Mouse (Mus musculus): ENCODE data around the gene Pusl1. TPM values are rescaled to one million over a fixed set of nuclear protein-coding genes. Genes with fewer than 3 reads are reported as not detected.

Gene Pusl1
- polyA plus RNA-seq, 1 experiment, result 23.2 TPM

GRCm38 (mm10) chr4:155861787-155862186 lies 29.8 kb downstream of the Pusl1 start:
- H3K4me3 ChIP-seq (ENCODE audit: insufficient read depth, low read length), result no peak overlapping the region
- H3K4me1 ChIP-seq (ENCODE audit: control insufficient read depth, insufficient read depth, low read length), result no peaks in the 10 kb centered on the region
- no peak overlapping the region for H3K27ac ChIP-seq (ENCODE audit: insufficient read depth, low read length)
- TF ChIP-seq POLR2A (IDR thresholded peaks at IDR 0.05; ENCODE audit: low read depth, low read length) (no peak), CTCF (IDR thresholded peaks at IDR 0.05; ENCODE audit: borderline replicate concordance, insufficient read depth, low read length) (no peak)

DNA sequence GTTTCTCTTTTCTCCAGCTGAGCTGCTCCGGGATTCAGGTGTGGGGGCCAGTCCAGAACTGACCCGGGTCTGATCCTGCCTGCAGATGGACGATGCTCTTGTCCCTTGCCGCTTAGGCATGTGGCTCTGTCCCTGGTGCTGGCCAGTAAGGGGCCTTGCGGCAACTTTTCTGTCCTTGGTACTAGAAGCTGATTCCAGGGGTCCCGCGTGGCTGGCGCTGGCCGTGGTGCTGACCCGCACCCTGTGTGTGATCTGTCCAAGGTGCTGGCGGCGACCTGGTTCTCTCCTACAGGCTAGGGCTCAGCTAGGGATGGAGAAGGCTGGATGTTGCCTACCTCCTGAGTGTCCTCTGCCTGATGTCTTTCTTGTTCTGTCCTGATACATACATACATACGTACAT lies 32.3 kb downstream of the Pusl1 start:
- TF ChIP-seq CTCF (IDR thresholded peaks at IDR 0.05; ENCODE audit: borderline replicate concordance, insufficient read depth, low read length), result no peak
- no peak for TF ChIP-seq POLR2A (IDR thresholded peaks at IDR 0.05; ENCODE audit: low read depth, low read length)
- Histone ChIP-seq H3K4me3 (ENCODE audit: insufficient read depth, low read length) (no peak overlapping the region), H3K4me1 (ENCODE audit: control insufficient read depth, insufficient read depth, low read length) (no peaks in the 10 kb centered on the region), H3K27ac (ENCODE audit: insufficient read depth, low read length) (no peak overlapping the region)

GRCm38 (mm10) chr4:155856881-155857280 lies 34.7 kb downstream of the Pusl1 start:
- no peak for TF ChIP-seq CTCF (IDR thresholded peaks at IDR 0.05; ENCODE audit: borderline replicate concordance, insufficient read depth, low read length)
- TF ChIP-seq POLR2A (IDR thresholded peaks at IDR 0.05; ENCODE audit: low read depth, low read length), result no peak
- H3K4me3 ChIP-seq (ENCODE audit: insufficient read depth, low read length), result no peak overlapping the region

GRCm38 (mm10) chr4:155856071-155856470 lies 35.5 kb downstream of the Pusl1 start:
- Histone ChIP-seq H3K27ac (ENCODE audit: insufficient read depth, low read length) (no peak overlapping the region), H3K4me3 (ENCODE audit: insufficient read depth, low read length) (no peak overlapping the region), H3K4me1 (ENCODE audit: control insufficient read depth, insufficient read depth, low read length) (no peaks in the 10 kb centered on the region; the same call in 1 of the 2 replicates)
- TF ChIP-seq CTCF (IDR thresholded peaks at IDR 0.05; ENCODE audit: borderline replicate concordance, insufficient read depth, low read length) (no peak), POLR2A (IDR thresholded peaks at IDR 0.05; ENCODE audit: low read depth, low read length) (no peak)

More at GRCm38 (mm10) chr4:155856881-155857280, 34.7 kb downstream of the Pusl1 start:
- no peaks in the 10 kb centered on the region; the same call in 1 of the 2 replicates for H3K4me1 ChIP-seq (ENCODE audit: control insufficient read depth, insufficient read depth, low read length)
- no peak overlapping the region for H3K27ac ChIP-seq (ENCODE audit: insufficient read depth, low read length)

DNA sequence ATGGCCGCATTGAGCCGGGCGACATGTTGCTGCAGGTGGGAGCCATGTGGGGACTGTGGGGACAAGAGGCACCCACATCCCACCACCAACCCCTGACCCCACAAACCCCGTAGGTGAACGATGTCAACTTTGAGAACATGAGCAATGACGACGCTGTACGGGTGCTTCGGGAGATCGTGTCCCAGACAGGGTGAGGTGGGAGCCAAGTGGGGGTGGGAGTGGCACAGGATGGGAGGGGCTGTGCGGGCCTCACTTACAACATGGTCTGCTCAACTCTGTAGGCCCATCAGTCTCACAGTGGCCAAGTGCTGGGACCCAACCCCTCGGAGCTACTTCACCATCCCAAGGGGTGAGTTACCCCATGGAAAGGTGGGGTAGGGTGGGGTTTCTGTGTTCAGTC lies 36.6 kb downstream of the Pusl1 start:
- Histone ChIP-seq H3K27ac (ENCODE audit: insufficient read depth, low read length) (no peak overlapping the region), H3K4me1 (ENCODE audit: control insufficient read depth, insufficient read depth, low read length) (no peaks in the 10 kb centered on the region; the same call in 1 of the 2 replicates), H3K4me3 (ENCODE audit: insufficient read depth, low read length) (no peak overlapping the region)
- no peak for TF ChIP-seq POLR2A (IDR thresholded peaks at IDR 0.05; ENCODE audit: low read depth, low read length)
- no peak for TF ChIP-seq CTCF (IDR thresholded peaks at IDR 0.05; ENCODE audit: borderline replicate concordance, insufficient read depth, low read length)

DNA sequence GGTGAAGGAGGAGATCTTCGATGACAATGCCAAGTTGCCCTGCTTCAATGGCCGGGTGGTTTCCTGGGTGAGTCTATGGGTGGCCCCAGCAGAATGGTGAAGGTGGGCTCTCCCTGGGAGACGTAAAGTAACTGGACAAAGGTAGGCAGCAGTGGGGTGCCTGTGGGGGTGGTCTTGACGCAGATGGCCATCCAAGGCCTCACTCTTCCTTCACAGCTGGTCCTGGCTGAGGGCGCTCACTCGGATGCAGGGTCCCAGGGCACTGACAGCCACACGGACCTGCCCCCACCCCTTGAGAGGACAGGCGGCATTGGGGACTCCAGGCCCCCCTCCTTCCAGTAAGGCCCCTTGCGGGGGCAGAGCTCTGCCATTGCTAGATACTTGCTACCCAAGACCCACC lies 38.2 kb downstream of the Pusl1 start:
- TF ChIP-seq POLR2A (IDR thresholded peaks at IDR 0.05; ENCODE audit: low read depth, low read length), result no peak
- TF ChIP-seq CTCF (IDR thresholded peaks at IDR 0.05; ENCODE audit: borderline replicate concordance, insufficient read depth, low read length), result no peak
- Histone ChIP-seq H3K27ac (ENCODE audit: insufficient read depth, low read length) (no peak overlapping the region), H3K4me1 (ENCODE audit: control insufficient read depth, insufficient read depth, low read length) (peaks cover 6% of the 10 kb centered on the region; the same call in 1 of the 2 replicates), H3K4me3 (ENCODE audit: insufficient read depth, low read length) (no peak overlapping the region)

GRCm38 (mm10) chr4:155851951-155852411 lies 39.6 kb downstream of the Pusl1 start:
- peaks cover 6% of the 10 kb centered on the region; the same call in 1 of the 2 replicates for H3K4me1 ChIP-seq (ENCODE audit: control insufficient read depth, insufficient read depth, low read length)
- TF ChIP-seq POLR2A (IDR thresholded peaks at IDR 0.05; ENCODE audit: low read depth, low read length) (no peak), CTCF (IDR thresholded peaks at IDR 0.05; ENCODE audit: borderline replicate concordance, insufficient read depth, low read length) (no peak)

DNA sequence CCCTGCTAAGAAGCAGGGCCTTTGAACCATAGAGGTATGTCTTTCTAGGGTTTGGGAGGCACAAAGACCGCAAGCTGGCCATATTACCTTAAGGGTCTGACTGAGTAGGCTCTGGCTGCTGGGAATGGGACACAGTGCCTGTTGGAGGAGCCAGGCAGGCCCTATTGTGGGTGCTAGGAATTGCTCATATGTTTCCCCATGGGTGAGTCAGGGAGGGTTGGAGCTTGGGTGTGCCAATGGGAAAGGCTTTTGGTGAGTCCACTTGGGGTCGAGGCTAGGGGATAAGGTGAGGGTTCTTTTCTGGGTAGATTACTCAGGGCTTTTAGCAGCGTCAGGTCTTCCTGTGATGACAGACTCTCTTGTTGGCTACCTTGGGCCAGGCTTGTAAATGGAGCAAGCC lies 40.2 kb downstream of the Pusl1 start:
- Histone ChIP-seq H3K4me3 (ENCODE audit: insufficient read depth, low read length) (no peak overlapping the region), H3K4me1 (ENCODE audit: control insufficient read depth, insufficient read depth, low read length) (peaks cover 6% of the 10 kb centered on the region; the same call in 1 of the 2 replicates), H3K27ac (ENCODE audit: insufficient read depth, low read length) (no peak overlapping the region)
- TF ChIP-seq CTCF (IDR thresholded peaks at IDR 0.05; ENCODE audit: borderline replicate concordance, insufficient read depth, low read length) (no peak), POLR2A (IDR thresholded peaks at IDR 0.05; ENCODE audit: low read depth, low read length) (no peak)

More at GRCm38 (mm10) chr4:155851951-155852411, 39.6 kb downstream of the Pusl1 start:
- Histone ChIP-seq H3K4me3 (ENCODE audit: insufficient read depth, low read length) (no peak overlapping the region), H3K27ac (ENCODE audit: insufficient read depth, low read length) (no peak overlapping the region)

- TF ChIP-seq POLR2A (IDR thresholded peaks at IDR 0.05; ENCODE audit: low read depth, low read length) (no peak), CTCF (IDR thresholded peaks at IDR 0.05; ENCODE audit: borderline replicate concordance, insufficient read depth, low read length) (no peak)
- peaks cover 6% of the 10 kb centered on the region; the same call in 1 of the 2 replicates for H3K4me1 ChIP-seq (ENCODE audit: control insufficient read depth, insufficient read depth, low read length)
- no peak overlapping the region for H3K4me3 ChIP-seq (ENCODE audit: insufficient read depth, low read length)
- H3K27ac ChIP-seq (ENCODE audit: insufficient read depth, low read length), result no peak overlapping the region
These were observed 41.7 kb downstream of the Pusl1 start for GRCm38 (mm10) chr4:155849792-155850451.

DNA sequence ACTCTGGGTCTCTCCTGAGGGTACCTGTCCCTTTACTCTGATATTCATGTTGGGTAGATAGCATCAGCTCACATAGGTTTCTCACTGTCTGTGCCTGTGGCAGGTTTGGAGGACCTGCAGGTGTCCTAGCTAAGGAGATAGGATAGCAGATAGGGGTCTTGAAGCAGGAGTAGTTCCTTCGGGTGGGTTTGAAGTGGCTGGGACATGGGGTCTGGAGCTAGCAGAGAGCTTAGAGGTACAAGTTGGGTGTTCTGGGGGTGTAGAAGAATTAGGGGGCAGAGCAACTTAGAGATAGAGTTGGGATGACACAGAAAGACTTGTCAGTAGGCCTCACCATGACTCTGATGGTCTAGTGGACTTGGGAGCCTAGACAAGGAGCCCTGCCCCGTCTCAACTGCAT lies 42.2 kb downstream of the Pusl1 start:
- Histone ChIP-seq H3K4me1 (ENCODE audit: control insufficient read depth, insufficient read depth, low read length) (peaks cover 6% of the 10 kb centered on the region; the same call in 1 of the 2 replicates), H3K4me3 (ENCODE audit: insufficient read depth, low read length) (no peak overlapping the region), H3K27ac (ENCODE audit: insufficient read depth, low read length) (no peak overlapping the region)
- TF ChIP-seq POLR2A (IDR thresholded peaks at IDR 0.05; ENCODE audit: low read depth, low read length) (no peak), CTCF (IDR thresholded peaks at IDR 0.05; ENCODE audit: borderline replicate concordance, insufficient read depth, low read length) (no peak)
